Mouse (Mus musculus) hindlimb bud, embryonic 11.5 days (tissue): ENCODE results near the gene Fam3a.
"Not testable (repeated sequence)": the region's sequence is repeated elsewhere in the genome, so short reads cannot be mapped to it uniquely, and the experiment has no call there.

Experiments used
- DNase-seq: peaks from one replicate; pipeline ENCODE4 v3.0.0-alpha.2; 2012; ENCODE audit warnings: low read depth, low spot score; ENCODE audit errors: extremely low spot score

Gene Fam3a

DNA sequence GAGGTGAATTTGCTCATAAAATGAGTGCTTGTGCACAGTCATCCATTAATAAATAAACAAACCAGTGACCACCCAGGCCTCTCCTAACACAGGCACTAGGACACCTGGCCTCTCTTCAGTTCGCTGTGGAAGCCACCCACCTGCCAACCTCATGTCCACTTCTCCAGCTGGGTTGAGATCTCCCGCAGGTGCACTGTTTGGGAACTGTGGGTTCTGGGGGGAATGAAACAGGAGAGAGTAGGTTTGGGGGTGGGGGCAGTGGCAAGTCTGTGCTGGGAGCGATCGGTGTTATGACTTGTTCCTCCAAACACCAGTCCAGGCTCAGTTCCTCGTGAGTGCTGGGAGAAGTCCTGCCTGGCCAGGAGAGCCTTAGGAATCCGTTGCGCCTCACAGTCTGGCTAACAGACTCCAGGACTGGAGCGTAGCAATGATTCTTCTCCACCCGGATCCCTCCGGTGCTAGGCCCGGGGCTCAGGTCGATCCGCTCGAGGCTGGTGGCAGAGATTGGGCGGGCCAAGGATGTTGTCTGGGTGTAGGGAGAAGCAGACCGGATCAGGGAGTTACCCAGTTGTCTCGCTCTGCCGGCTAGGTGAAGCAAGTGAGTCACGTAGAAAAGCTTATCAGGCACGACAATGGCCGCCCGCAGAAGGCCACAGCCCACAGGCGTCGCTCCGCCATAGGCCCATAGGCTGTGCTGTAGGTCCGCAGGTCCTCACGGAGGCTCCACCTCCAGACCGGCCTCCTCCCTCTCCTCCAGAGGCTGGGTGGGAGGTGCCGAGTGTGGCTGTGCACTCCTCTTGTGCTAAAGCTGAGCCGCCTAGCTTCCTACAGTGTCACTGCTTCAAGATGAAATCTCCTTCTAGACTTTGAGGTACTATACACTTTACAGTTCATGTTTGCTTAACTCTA is at the start of gene Fam3a, which contains the start of gene Ikbkg:
Gene Fam3a, minus strand, starts transcription at position 738 of the 909 bp plus-strand sequence.
Gene Ikbkg, plus strand, starts transcription at position 756 of the 909 bp plus-strand sequence.
- DNase-seq: no peak

DNA sequence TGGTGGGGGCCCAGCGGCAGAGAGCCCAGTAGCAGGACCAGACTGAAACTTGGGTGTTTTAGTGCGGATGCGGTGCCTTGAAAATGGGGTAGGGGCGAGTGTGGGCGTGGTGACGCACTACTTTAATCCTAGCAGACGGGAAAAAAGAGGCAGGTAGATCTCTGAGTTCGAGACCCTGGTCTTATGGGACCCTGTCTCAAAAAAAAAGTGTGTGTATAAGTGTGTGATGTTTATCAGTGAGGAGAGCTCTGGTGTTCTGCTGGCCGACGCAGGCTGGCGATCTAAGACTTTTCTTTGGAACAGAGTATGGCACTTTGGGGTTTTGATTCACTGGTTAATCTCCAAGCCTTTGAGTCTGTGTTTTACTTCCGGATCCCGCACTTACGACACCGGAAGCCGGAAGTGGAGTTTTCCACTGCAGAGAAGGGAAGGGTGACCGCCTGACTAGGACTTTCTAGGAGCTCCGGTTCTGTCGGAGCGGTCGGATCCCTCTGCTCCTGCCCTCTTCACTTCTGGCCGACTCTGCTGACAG is 36.3 kb upstream of the Fam3a start:
- peak; percentile 47 for DNase-seq

DNA sequence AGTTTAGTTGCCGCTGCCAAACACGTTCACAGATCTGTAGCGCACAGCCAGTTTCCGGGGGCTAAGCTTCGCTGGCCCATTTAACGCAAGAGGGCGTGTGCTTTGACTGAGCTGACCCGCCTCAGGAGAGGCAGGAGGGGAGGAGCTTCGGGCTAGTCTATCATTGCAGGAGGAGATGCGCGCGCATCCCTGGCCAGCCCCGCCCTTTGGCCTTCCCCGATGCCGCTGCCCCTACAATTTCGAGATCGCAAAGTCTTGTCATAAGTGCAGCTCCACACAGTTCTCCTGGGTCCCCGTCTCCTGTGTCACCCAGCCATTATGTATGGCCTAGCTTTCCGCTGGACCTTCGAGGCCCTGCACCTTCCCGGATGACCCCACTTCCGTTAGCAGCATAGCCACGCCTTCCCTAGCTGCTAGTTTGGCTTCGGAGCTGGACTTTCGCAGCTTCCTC is 35.8 kb upstream of the Fam3a start, which contains the start of gene G6pdx:
Gene G6pdx, minus strand, starts transcription at position 369 of the 451 bp plus-strand sequence.
- DNase-seq: peak; percentile 41

DNA sequence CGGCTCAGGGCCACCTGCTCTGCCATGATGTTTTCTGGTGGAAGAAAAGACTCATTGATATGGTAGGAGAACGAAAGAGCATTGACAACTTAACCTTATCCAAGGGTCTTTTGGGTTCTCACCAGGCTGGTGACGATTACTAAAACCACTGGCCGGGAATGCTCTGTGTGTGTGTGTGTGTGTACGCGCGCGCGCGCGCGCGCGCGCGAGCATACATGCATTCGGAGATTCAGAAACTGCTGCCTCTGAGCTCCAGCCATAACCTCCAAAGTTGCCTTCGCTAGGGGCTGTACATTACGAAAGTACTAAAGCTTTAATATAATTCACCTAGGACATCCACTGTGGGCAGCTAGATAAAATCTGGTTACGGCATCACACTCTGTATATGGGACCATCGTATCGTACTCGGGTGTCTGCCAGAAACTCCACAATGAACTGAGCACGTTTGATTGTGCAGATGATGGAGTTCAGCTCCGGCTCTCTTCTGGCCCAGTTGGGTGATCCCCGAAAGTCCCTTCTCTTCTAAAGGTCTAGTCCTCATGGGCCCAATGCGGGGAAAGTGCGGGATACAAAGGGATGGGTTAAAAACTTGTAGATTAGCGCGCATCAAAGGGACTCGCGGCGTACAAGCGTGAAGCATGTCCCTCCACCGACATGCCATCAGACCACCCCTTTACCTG is 35.2 kb upstream of the Fam3a start:
- DNase-seq: no peak

DNA sequence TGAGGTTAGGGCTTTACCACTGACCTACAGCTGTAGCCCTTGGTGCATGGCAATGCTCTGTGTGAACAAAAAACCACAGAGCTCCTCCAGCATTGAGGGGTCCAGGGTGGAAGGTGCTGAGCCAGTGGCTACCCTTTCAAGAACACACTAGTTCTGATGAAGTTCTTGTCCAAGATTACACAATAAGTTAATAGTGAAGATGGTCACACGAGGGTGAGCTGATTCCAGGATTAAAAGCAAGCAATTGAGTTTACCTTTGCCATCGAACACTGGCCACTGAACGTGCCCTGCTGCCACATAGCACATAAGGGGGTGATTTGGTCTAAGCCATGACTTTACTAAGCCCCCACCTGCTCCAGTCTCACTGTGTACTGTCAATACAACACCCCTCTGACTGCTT is 34.0 kb upstream of the Fam3a start:
- DNase-seq: no peak

DNA sequence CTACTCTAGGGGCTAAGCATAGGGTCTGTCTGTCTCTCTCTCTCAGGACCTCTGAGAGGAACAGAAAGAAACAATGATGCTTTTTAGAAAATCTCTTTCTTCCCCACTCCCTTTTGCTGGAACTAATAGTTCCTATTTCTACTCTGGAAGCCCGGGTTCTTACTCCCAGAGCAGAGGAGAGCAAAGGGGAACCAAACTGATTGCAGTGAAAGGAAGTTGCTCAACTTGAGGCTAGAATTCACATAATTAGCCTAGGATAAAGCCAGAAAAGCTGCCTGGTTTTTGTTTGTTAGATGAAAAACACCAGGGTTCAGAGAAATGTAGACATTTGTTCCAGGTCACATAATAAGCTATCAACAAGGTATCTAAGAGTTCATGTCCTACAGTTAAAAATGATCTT is 33.2 kb upstream of the Fam3a start:
- no peak for DNase-seq

DNA sequence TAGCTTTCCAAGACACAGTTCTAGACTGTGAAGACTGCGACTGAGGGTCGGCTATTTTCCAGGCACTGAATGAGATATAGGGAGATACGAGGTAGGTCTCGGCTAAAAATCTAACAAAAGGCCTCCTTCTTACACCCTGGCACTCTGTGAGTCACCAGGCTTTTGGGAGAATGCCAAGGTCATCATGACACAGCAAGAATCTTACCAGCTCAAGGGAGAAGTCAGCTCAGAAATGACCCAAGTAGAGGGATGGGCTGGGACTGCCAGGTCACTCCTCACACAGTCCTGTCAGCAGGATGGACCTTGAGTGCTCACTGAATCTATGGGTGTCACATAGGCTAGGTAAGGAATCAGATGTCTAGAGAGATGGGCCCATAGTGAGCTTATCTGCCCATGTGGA is 32.1 kb upstream of the Fam3a start:
- no peak for DNase-seq

DNA sequence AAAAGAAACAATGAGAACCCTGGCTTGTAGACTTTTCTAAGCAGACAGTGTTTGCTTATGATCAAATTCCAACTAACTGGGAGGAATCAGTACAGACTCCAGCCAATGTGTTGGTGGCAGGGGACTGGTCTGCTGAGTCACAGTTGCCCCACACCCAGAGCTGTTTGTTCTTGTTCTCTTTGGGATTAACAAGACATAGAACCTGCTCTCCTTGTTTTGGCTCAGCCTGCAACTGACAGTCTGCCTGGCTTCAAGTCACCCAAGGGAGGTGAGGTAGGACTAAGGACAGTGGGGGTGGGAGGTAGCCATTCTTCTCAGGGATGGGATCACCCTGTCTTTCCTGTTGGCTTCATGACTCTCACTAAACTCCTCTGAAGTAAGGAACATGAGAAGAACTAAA is 31.4 kb upstream of the Fam3a start:
- no peak for DNase-seq

DNA sequence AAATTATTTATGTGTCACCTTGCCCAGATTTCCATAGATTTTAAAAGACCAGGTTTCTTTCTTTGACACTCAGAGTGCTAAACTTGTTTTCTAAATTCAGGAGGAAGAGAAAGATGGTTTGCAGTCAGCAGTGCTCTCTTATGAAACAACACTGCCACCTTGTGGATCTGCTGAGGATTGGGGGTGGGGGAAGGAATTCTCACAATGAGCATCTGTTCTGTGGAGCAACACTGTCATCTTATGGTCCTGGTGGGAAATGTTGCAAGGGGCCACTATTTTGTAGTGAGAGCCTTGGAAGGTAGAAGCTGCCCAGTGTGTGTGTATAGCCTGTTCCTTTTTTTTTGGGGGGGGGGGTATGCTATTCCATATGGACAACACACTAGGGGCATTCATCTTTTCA is 20.3 kb upstream of the Fam3a start:
- DNase-seq: no peak

DNA sequence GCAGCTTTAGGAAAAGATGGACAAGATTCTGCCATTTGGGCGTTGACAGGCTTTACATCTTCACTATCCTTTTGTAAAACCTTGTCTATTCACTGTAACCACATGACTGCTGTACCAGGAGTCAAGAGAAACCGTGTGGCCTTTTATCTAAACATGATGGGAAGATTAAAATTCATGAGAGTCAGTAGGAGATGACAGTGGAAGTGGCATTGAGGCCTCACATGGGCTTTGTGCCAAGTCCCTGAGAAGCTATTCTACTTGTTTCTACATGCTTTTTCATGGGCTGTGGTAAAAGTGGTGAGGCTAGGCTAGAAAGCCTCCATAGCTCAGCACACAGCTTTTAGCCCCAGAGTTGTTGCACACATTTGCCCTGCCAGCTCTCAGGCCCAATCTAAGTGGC is 15.3 kb upstream of the Fam3a start:
- no peak for DNase-seq

DNA sequence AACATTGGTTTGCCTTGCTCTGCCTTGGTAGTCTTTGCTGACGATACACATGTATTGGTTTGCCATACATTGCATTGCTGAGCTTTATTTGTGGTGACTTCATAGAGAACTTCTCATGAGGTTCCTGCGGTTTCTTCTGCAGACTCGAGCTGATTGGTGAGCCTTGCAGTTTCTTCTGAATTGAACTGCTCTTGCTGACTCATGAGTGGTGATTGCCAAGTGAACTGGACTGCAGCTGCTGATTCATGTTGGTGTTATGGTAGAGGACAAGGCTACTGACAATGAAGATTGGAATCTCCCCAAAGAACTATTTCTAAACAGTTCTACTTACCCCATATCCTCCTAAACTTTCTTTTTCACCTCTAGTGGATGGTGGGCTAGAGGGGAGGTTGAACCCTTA is 7.1 kb upstream of the Fam3a start:
- no peak for DNase-seq

DNA sequence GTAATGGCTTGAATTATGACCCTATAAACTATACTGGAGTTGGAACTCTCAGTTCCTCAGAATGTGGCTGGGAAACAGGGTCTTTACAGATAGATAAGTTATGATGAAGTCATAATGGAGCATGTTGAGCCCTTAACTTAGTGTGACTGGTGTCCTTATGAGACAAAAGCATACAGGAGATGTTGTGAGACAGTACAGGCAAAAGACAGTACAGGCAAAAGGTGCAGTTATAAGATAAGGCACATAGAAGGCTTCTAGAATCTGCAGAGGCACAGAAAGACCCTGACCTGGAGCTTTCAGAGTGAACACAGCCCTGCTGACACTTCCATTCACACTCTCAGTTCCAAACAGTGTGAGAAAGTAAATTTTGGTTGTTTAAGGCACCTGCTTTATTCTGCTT is 4.9 kb downstream of the Fam3a start:
- no peak for DNase-seq

DNA sequence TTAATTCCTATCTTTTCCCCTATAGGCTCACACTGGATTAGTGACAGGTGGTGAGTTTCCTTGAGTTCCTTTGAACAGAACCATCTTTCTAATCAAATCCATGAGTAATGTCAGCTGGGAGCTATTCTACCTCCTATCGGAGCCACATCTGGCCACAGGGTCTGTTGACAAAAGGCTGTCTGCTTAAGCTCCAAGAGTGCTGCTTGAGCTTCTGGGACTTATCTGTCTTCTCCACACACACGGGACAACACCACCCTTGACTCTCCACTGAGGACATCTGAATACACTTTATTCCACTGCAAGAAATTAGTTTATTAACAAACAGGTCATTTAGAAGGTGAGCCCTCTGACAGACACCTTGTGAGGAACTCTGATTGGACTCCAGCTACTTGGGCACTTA is 8.6 kb downstream of the Fam3a start:
- DNase-seq: no peak

DNA sequence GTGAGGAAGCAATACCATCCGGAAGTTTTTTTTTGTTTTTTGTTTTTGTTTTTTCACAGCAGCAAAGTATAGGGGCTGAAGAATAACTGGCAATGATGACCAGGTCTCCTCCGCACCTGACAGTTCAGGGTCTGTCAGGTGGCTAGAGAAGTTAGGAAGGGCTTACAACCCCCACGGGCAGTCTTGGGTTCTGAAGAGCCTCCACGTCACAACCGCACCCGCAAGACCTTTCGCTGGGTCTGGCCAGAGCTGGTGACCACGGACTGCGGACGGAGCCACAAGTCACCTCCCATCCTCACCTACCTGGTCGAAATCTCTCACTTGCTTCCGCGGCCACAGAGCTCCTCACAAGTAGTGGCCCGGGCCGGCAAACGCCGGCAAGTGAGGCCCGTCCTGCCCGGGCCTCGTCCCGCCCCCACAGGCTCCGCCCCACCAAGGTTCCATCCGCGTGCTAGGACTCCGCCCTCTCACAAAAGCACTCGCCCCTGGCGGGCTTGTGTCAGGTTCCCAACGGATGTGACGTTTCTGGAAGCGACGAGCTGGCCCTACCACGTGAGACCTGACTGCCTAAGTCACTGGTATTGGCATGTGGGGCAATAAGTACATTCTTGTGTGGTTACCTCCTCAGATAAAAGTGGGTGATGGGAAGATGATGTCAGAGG is 20.1 kb downstream of the Fam3a start, which contains the start of the genes Ubl4a and Slc10a3:
Gene Ubl4a, minus strand, starts transcription at position 331 of the 662 bp plus-strand sequence.
Gene Slc10a3, minus strand, starts transcription at position 462 of the 662 bp plus-strand sequence.
- no peak for DNase-seq

DNA sequence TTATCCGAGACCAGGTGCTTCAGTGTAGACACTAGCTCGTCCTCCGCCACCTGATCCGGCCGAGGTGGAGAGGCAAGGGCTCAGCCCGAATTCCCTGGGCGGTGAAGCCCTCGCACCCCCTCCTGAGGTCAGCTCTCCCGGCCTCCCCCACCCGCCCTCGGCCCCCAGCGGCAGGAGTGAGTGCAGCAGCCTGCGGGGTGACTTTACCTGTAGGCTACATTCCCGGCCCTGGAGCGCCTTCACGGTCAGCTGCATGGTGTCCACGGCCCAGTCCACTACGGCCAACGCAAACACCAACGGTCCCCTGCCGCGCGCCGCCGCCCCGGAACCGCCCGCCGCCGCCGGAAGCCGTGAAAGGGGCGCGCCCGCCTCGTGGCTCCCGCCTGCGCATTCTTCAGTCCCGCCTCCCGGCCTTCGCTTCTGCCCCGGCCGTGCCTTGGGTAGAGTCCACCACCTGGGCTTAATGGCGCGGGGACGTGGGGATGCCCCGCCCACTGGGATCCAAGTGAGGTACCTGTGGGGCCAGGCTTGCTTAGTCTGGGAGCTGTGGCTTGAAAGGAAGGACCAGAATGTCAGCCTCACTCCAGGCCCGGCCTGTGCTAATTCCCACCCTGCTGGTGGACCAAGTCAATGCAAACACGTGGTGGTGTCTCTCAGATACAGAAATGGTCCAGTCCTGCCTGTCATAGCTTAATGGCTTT is 24.7 kb downstream of the Fam3a start:
- DNase-seq: no peak

DNA sequence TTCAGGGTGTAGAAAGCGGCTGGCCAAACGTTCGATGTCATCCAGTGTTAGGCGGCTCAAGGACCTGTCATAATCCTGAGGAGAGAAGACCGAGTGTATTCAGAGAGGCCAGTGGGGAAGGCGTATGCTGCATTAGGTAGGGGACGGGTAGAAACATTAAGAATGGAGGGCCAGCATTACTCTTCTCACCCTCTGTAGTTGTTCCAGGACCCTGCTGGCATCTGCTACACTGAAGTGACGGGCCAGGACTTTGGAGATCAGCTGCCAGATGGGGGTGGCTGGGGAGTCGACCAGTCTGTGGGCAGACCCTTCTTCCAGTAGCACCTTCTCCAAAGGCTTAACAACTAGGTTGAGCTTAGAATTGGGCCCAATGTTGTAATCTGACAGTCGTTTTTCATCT is 25.6 kb downstream of the Fam3a start:
- DNase-seq: no peak

DNA sequence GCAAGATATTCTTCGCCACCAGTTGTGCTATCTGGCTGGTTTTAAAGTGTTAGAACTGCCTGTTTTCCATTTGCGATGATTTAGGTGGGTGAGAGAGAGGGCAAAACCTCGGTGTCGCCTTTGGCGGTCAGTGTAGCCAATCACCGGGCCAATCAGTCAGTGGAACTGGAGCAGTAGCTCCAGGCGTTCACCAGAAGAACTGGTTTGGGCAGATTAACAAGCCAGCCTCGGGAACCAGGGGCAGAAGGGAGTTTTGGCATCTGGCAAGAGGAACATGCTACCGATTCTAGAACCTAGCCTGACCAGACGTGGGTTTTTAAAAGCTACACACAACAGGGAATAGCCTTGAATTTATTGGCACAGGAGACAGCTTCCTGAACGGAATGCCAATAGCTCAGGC is 33.9 kb downstream of the Fam3a start:
- DNase-seq: no peak

DNA sequence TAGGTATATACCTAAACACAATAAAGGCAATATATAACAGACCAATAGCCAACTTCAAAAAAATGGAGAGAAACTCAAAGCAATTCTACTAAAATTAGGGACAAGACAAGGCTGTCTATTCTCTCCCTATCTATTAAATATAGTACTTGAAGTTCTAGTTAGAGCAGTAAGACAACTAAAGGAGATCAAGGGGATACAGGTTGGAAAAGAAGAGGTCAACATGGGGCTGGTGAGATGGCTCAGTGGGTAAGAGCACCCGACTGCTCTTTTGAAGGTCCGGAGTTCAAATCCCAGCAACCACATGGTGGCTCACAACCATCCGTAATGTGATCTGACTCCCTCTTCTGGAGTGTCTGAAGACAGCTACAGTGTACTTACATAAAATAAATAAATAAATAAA is 36.0 kb downstream of the Fam3a start:
- not testable (repeated sequence) for DNase-seq

DNA sequence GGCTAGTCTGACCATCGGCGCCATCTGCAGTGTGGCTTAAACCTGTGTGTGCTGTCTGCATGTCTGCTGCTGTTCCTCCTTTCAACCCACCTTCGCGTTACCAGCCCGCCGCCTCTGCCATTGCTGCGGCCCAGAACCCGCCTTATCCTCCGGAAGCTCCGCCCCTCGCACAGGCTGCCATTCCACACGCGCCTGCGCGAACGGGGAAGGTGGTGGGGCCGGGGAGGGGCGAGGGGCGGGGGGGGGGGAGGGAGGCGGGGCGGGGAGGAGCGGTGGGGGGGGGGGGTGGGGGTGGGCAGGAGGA is 39.7 kb downstream of the Fam3a start, which contains the start of gene Lage3:
Gene Lage3, minus strand, starts transcription at position 152 of the 304 bp plus-strand sequence.
- DNase-seq: no peak

DNA sequence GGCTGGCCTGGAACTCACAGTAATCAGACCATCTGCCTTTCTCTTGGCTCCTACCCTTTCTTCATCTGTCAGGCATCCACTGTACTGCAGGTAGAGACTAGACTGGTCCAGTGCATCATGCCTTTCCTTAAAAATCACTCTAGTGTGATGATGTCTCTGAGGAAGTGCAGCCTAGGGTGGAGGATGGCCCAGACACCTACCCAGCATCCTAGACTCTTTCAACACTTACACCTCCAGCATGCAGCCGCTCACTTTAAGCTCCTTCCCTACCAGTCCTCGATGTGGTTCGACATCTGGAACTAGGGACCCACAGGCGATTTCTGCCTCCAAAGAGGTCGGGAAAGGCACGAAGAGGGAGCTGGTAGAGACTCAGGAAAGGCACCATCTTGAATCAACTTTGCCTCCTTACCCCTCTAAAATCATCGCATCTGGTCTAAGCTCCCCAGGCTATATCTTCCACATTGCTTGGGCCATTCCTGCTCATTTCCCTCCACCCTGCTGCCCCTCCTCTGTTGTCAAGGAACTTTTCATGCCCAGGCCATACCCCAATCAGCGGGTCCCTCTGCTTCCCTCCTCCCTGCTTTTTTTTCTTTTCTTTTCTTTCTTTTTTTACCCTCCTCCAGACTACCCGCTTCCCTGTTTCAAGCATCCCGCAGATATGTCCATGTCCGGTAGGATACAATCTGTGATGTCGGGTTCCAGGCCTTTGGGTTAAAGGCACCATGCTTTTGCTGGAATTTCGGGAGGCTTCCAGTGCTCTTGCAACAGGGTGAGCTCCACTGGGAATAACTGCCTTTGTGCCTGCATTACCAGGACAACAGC is 40.2 kb downstream of the Fam3a start:
- DNase-seq: no peak
